8 mouse cellular contexts compared by ENCODE assay signal in the genomic region with DNA sequence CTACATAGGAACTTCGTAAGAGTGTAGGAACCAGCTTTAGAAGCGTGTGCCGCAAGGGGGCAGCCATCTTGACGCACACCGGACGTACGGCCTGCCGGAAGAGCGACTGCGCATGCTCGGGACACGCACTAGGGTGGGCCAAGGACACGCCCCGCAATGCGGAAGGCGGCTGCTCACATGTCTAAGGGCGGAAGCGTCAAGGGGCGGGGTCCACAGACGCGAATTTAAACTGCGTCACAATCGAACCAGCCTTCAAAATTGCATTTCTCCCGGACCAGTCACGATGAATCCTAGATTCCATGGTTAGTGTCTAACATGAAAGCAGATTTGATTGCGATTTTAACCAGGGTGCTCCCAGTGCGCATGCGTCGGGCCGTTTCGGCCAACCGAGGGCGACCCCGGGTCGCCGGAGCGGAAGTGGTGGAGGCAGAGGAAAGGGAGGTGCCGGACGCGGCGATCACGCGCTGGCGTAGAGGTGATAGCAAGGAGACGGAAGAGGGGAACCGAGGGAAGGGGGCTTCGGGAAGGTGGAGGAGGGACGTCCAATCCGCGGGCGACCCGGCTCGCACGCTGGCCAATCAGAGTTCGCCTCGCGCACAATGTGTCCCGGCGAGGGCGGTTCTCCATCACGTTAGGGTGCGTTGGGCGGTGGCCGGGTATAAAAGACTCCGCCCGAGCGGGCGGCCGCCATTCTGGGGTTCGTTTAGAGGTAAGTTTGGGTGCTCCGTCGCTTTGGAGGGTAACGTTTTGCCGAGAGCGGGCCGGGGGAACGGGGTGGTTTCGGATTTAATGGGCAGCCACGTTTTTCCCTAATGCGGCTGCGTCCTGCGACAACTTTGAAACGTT. TPM values are rescaled to one million over a fixed set of nuclear protein-coding genes. Genes with fewer than 3 reads are reported as not detected.
DNase-seq lines count a peak whose midpoint lies in the region; ATAC-seq lines count a peak whose summit lies in the region.

A gene (minus strand): TSS at position 93 of the 846 bp plus-strand sequence.
A gene (plus strand): TSS at position 138 of the 846 bp plus-strand sequence.

- intact Hi-C loops in gastrocnemius, postnatal 14 days (cut with DNase I; ENCODE audit: low total_unique reads), result no loop called here
- intact Hi-C loops in left cerebral cortex, postnatal 10 days (cut with DNase I), result no loop called here

- peak; percentile 87 for ATAC-seq in inflammation-experienced regulatory T-cells, adult 6 months
- ATAC-seq in megakaryocyte-erythroid progenitor cell, adult 5-6 weeks (replicated peaks; ENCODE audit: low FRiP score, low TSS enrichment, poor library complexity, severe bottlenecking), result peak; percentile 80

- DNase-seq in adrenal gland, adult (ENCODE audit: inconsistent age in 2 of 2, low spot score in 1 of 2), result peak; percentile 100
- peak; percentile 99 for DNase-seq in embryo, embryonic 10.5 days (ENCODE audit: low spot score)
- peak; percentile 99 for DNase-seq in gastrocnemius, postnatal 14 days
- peak; percentile 99 to 100 for DNase-seq in left cerebral cortex, postnatal 10 days (ENCODE audit: extremely low spot score in 1 of 2, low spot score in 2 of 2)
- DNase-seq in right cerebral cortex, postnatal 25 days, result peak; percentile 100
- peak; percentile 99 for DNase-seq in urinary bladder, postnatal 4 days (ENCODE audit: low spot score in 2 of 2)

RNA-seq across cellular contexts. Expression of the first gene that starts in this region (rescaled TPM):
- total RNA-seq in gastrocnemius, postnatal 14 days (2021), result 10 to 100 TPM; 51.6 to 51.9 TPM
- 10 to 100 TPM; 35.8 to 82.5 (median 75.5) TPM for polyA plus RNA-seq in inflammation-experienced regulatory T-cells, adult 6 months (2017; shearing (Covaris generic))
- 10 to 100 TPM; 50.4 to 52.0 TPM for total RNA-seq in left cerebral cortex, postnatal 10 days (2021)
- 140 and 175 TPM in 2 replicates for total RNA-seq in megakaryocyte-erythroid progenitor cell, adult 5-6 weeks (2014; fragmentation: Nextera tagmentation)
- total RNA-seq in megakaryocyte-erythroid progenitor cell, adult 5-6 weeks (2017), result 72.7 and 92.6 TPM in 2 replicates

RNA-seq across cellular contexts. Expression of the second gene that starts in this region (rescaled TPM):
- 10 to 100 TPM; 26.0 to 28.3 TPM for total RNA-seq in gastrocnemius, postnatal 14 days (2021)
- 10 to 100 TPM; 49.4 to 63.1 (median 51.7) TPM for polyA plus RNA-seq in inflammation-experienced regulatory T-cells, adult 6 months (2017; shearing (Covaris generic))
- total RNA-seq in left cerebral cortex, postnatal 10 days (2021), result 10 to 100 TPM; 57.2 to 66.5 TPM
- 80.8 and 95.1 TPM in 2 replicates for total RNA-seq in megakaryocyte-erythroid progenitor cell, adult 5-6 weeks (2014; fragmentation: Nextera tagmentation)
- 86.4 and 103 TPM in 2 replicates for total RNA-seq in megakaryocyte-erythroid progenitor cell, adult 5-6 weeks (2017)

Comparison
In these comparisons a context has a peak if more than half of its experiments do, and no peak if none do; other contexts are left out.
1. Peak in every context shown above with its lines: DNase-seq and ATAC-seq.